In genomic region chr5:35556393-35556792, GRCm38 (mm10) we compare ENCODE assay signal across 32 mouse cellular contexts. TPM values are rescaled to one million over a fixed set of nuclear protein-coding genes. Genes with fewer than 3 reads are reported as not detected.
"Had no signal": no experiment of that assay in that cellular context is flagged by ENCODE, and none has a peak within 500 bp of the region (broad histone marks: within the 10 kb centered on the region; RNA-seq: fewer than 3 reads in every experiment).

No protein-coding gene starts in this region.

- H3K4me3 ChIP-seq: limb, embryonic 10.5 days; limb, embryonic 12.5 days; limb, embryonic 13.5 days; limb, embryonic 15.5 days; liver, embryonic 12.5 days; liver, embryonic 13.5 days; liver, embryonic 15.5 days; lung, embryonic 15.5 days; megakaryocyte, embryonic 14.5 days; midbrain, embryonic 10.5 days; midbrain, embryonic 12.5 days; midbrain, embryonic 13.5 days; midbrain, embryonic 15.5 days; myocyte had no signal

- H3K9me3 ChIP-seq: limb, embryonic 10.5 days; limb, embryonic 12.5 days; limb, embryonic 13.5 days; limb, embryonic 15.5 days; liver, embryonic 12.5 days; liver, embryonic 13.5 days; liver, embryonic 15.5 days; lung, embryonic 15.5 days; megakaryocyte, embryonic 14.5 days; midbrain, embryonic 10.5 days; midbrain, embryonic 12.5 days; midbrain, embryonic 13.5 days; midbrain, embryonic 15.5 days had no signal

- H3K9ac ChIP-seq: limb, embryonic 12.5 days; limb, embryonic 13.5 days; limb, embryonic 15.5 days; liver, embryonic 12.5 days; liver, embryonic 13.5 days; liver, embryonic 14.5 days; liver, embryonic 15.5 days; liver, postnatal 0 days; lung, embryonic 14.5 days; lung, embryonic 15.5 days; midbrain, embryonic 12.5 days; midbrain, embryonic 13.5 days; midbrain, embryonic 15.5 days had no signal

- H3K27ac ChIP-seq: limb, embryonic 10.5 days; limb, embryonic 12.5 days; limb, embryonic 13.5 days; limb, embryonic 15.5 days; liver, embryonic 12.5 days; liver, embryonic 13.5 days; liver, embryonic 14.5 days; liver, embryonic 15.5 days; lung, embryonic 15.5 days; macrophage; midbrain, embryonic 10.5 days; midbrain, embryonic 12.5 days; midbrain, embryonic 13.5 days; midbrain, embryonic 15.5 days had no signal

- DNase-seq: left cerebral cortex, postnatal 4 days; liver; liver, embryonic 13.5 days; liver, postnatal 0 days; lung, adult 18-20 months; lung, adult 2 months; lung, embryonic 14.5 days; lung, postnatal 10 days; lung, postnatal 36 days; lung, postnatal 4 days; midbrain, embryonic 14.5 days had no signal

- ATAC-seq: liver, embryonic 12.5 days; liver, postnatal 0 days; lung, postnatal 0 days; midbrain, embryonic 13.5 days; midbrain, embryonic 15.5 days; midbrain, embryonic 16.5 days had no signal

- H3K4me1 ChIP-seq: liver, embryonic 15.5 days; lung, embryonic 15.5 days; midbrain, embryonic 13.5 days; midbrain, embryonic 15.5 days had no signal

- H3K27me3 ChIP-seq: limb, embryonic 12.5 days; limb, embryonic 13.5 days; limb, embryonic 15.5 days; liver, embryonic 12.5 days; liver, embryonic 13.5 days; liver, embryonic 15.5 days; lung, embryonic 15.5 days; midbrain, embryonic 12.5 days; midbrain, embryonic 13.5 days; midbrain, embryonic 15.5 days had no signal

RNA-seq across cellular contexts. Expression of gene Cpz, which starts 30.9 kb away (rescaled TPM):
- total RNA-seq: megakaryocyte progenitor cell, adult 5-6 weeks; megakaryocyte, adult 5-6 weeks; megakaryocyte-erythroid progenitor cell, adult 5-6 weeks; monocyte, adult 5-6 weeks had no signal
- polyA plus RNA-seq: macrophage had no signal
